Mouse (Mus musculus) spleen, adult 18-20 months (tissue): Measurements from ENCODE around the gene Cox8a.

Experiments used
- DNase-seq, 2 experiments: peaks; one replicate each; pipeline ENCODE4 v3.0.0; 2022; ENCODE audit warnings: mixed read lengths in 2 of 2

Gene Cox8a

GRCm38 (mm10) chr19:7217162-7217925 is at the start of gene Cox8a:
Gene Cox8a (minus strand): TSS chr19:7217616.
- peak; percentile 86 to 91 for DNase-seq

- DNase-seq, result no peak
Observed at GRCm38 (mm10) chr19:7266421-7266831, 49.0 kb upstream of the Cox8a start.

DNA sequence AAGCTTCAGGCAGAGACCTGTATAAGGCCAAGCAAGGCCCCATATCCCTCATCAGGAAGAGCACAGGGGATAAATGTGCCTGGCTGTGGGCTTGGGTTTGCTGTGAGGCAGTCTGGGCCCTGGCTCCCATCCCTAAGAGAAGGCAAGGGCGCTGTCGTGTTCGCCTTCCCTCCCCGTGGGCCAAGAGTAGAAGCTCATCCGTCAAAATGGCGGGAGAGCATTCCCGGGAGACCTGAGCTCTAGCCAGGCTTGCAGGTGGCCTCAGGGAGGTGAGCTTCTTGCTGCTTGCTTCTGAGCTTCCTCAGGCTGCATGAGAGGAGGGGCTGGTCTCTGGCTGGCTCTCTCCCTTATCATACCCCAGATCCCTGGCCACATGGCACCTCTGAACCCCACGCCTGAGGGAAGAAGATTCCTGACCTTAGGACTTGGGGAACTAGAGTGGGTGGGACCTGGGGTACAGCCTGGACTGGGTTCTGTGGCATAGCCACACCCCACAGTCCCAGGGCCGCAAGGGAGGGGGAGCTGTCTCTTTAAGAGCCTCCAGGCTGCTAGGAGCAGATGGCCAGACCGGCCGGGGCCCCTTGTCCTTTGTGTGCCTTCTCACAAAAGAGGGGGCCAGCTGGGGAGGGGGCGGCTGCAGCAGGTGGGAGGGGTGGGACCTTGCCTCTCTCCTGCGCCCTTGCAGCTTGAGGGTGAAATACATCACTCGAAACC is 48.2 kb upstream of the Cox8a start:
- DNase-seq, result no peak

GRCm38 (mm10) chr19:7264766-7265331 is 47.4 kb upstream of the Cox8a start:
- DNase-seq, result no peak

DNA sequence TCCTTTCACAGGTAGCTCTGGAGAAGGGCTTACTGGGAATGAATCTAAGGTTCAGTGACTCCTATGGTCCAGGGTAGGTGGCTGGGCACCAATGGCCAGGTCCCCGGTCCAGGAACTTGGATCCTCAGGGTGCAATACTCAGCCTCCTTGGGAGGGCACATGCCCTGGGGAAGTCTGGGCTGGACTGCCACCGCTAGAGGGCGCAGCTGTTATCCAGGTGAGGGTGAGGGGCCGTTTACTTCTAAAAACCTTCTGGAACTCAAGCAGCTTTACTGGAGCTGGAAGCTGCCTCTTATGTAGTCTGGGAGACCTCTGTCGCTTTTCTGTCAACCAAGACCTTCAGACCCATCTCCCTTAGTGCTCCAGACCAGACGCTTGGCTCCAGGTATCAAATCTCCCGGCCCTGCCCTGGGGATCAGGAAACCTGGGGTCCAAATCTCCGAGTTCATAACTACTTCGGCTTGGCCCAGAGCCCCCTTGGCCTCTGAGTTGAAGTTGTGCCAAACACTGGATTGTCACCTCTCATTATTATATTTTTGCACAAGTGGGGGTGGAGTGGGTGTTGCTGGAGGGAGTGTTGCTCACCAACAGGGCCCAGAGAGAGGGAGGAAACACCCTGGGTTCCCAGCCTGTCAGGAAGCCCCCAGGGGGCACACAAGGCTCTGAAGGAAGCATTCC is 46.8 kb upstream of the Cox8a start:
- peak; percentile 64 to 87 for DNase-seq

DNA sequence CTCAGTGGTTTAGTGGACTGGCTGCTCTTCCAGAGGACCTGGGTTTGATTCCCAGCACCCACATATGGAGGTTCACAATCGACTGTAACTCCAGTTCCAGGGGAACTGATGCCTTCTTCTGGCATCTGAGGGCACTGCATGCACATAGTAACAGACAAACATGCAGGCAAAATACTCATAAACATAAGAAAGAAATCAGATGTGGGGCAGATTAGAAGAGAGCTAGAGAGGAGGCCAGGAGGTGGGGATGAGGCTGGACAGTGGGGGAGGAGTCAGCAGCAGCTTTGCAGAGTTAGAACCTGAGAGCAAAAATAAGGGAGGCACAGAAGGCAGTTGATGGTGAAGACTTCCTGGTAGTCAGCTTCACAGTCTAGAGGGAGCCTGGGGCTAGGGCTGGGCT is 45.2 kb upstream of the Cox8a start:
- DNase-seq, result no peak

- DNase-seq, result no peak
Observed at GRCm38 (mm10) chr19:7261964-7262363, 44.5 kb upstream of the Cox8a start.

DNA sequence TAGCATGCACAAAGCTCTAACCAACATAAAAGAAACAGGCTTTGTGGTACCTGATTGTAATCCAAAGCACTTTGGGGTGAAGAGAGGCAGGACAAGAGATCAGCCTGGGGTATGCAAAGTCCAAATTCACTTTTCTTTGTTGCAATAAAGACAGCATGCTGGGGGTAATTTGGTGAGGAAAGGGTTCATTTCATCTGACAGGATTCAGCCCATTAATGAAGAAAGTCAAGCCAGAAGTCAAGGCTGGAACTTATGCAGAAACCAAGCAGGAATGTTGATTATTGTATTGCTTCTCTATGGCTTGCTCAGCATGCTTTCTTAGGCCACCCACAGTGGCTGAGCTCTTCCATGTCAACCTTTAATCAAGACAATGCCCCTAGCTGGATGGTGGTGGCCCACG is 44.1 kb upstream of the Cox8a start:
- DNase-seq, result no peak

DNA sequence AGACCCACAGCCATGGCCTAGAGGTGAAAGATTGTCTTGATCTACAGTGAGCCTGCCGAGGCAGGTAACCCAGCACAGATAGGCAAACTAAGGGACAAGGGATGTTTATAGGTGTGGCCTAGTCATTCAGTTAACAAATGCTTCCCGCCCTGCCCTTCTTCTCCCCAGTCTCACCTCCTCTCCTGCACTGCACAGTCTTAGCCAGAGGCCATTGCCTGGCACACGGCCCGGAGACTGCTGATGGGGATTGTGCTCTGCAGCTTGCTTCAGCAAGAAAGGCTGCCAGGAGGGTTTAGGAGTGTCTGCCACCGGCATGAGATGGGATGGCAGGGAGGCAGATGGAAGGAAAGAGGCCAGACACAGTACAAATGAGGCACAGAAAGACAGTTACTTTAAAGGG is 40.5 kb upstream of the Cox8a start:
- no peak for DNase-seq

GRCm38 (mm10) chr19:7246021-7246420 is 28.6 kb upstream of the Cox8a start:
- no peak for DNase-seq

- DNase-seq, result peak; percentile 91 to 94
Observed at GRCm38 (mm10) chr19:7240782-7241690, 23.6 kb upstream of the Cox8a start, which contains the start of gene Naa40. Gene Naa40 (minus strand): TSS chr19:7241183.

- DNase-seq, result no peak
Observed at GRCm38 (mm10) chr19:7240291-7240690, 22.9 kb upstream of the Cox8a start.

- DNase-seq, result no peak
Observed at GRCm38 (mm10) chr19:7239574-7239973, 22.2 kb upstream of the Cox8a start.

GRCm38 (mm10) chr19:7236742-7237141 is 19.3 kb upstream of the Cox8a start:
- DNase-seq, result no peak

DNA sequence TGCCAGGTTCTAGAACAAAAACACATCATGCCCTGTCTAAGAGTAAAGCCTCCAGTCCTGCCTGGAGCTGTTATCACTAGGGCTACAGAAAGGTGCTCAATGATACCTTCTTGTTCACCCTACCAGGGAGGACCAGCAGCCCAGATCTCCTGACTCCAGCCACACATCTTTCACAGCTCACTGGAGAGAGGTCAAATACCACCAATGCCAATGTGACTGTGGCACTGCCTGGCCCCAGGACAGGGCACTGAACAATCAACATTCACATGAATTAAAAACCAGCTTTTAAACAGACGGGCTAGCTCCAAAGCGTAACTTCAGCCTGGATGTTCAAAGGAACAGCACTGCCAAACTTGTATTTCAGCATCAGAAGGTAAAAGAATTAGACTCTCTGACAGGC is 18.6 kb upstream of the Cox8a start:
- DNase-seq, result no peak

DNA sequence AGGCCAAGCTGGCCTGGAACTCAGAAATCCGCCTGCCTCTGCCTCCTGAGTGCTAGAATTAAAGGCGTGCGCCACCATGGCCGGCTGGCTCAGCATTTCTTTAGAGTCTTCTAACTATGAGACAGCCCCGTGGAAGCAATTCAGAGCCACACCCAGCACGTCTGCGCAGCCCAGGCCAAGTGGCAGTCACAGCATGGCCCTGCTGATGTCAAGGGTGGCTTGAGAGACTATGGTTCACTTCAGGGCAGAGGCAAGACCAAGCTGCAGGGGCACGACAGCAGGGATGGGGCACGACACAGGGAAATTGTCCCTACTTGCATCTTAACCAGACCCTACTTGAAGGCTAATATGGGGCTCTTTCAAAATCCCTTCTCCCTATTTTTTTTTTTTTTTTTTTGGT is 18.0 kb upstream of the Cox8a start:
- DNase-seq, result no peak

DNA sequence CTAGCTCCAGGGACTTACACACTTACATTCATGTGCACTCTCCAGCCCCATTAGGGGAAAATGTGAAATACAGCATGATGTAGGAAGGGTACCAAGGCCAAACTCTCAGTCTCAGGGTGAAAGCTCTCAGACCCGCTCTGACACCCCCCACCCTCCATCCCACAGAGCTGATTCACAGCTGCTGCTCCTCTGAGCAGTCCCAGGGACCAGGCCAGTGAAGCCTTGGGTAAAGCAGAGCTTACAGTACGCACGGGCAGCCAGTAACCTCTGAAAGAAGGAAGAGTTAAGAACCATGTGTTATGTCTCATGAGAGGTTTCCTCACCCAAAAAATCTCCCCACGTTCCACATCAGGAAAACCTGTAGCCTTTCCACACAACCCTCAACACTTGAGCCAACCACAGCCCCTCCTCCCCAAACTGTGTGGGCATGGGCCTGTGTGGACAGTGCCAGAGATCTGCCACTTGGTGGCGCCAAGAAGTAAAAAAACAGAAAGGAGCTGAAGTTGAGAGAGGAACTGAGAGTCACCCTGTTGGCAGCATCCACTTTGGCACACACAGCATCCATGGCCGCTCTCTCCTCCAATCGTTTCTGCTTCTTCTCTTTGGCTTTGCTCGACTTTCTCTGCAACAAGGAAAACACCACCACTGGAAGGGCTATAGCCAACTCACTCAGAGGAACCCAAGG is 17.3 kb upstream of the Cox8a start:
- DNase-seq, result peak; percentile 63 to 73

GRCm38 (mm10) chr19:7226511-7226914 is 9.1 kb upstream of the Cox8a start:
- peak in 1 of 2 experiments; percentile 35 for DNase-seq

GRCm38 (mm10) chr19:7225096-7225690 is 7.8 kb upstream of the Cox8a start:
- no peak for DNase-seq

- DNase-seq, result no peak
Observed at GRCm38 (mm10) chr19:7224253-7224652, 6.8 kb upstream of the Cox8a start.

DNA sequence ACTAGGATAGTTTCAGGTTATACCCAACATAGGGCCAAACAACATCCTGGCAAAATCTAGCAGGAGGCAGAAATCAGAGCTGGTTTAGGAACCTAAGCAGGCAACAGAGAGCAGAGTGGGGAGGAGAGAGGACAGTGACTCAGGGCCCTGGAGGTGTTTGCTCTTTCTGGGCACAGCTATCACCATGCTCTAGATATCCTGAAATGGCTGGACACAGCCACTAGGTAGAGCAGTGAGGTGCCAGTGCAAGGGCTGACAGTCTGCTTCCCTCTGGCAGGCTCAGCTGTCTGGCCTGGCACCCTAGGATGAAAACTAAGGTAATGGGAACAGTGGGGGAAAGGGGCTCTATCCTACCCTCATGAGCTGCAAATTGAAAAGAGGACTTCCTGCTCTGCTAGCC is 6.1 kb upstream of the Cox8a start:
- no peak for DNase-seq
